Mouse (Mus musculus): ENCODE measurements at regions not wholly inside any gene's neighbourhood (a gene's known extent, or its start where the extent isn't known, plus 50 kb on each side); places are given as distances from the start of the nearest gene placed in this dataset.

GRCm38 (mm10) chrX:99415701-99416100, 55.4 kb downstream of the Pja1 start:
- DNase-seq (ENCODE audit: low spot score) = no peak
- H3K27ac ChIP-seq = no peak overlapping the region
- WGBS = 51% methylated on average over 5 of the region's 5 CpGs
- H3K4me3 ChIP-seq = no peak overlapping the region
- H3K4me1 ChIP-seq = peaks cover 31% of the 10 kb centered on the region
- H3K27me3 ChIP-seq (ENCODE audit: low read depth, poor library complexity, severe bottlenecking) = peaks cover 97% of the 10 kb centered on the region
- no peaks in the 10 kb centered on the region for H3K36me3 ChIP-seq
- H3K9me3 ChIP-seq (replicated peaks) = no peaks in the 10 kb centered on the region

GRCm38 (mm10) chrX:99410942-99411341, 60.1 kb downstream of the Pja1 start:
- 79% methylated on average over 3 of the region's 3 CpGs for WGBS

GRCm38 (mm10) chrX:99409858-99410257, 61.2 kb downstream of the Pja1 start:
- Histone ChIP-seq H3K9me3 (replicated peaks) (no peaks in the 10 kb centered on the region), H3K36me3 (no peaks in the 10 kb centered on the region), H3K4me3 (no peak overlapping the region), H3K27me3 (ENCODE audit: low read depth, poor library complexity, severe bottlenecking) (peaks cover 96% of the 10 kb centered on the region), H3K4me1 (peaks cover 41% of the 10 kb centered on the region), H3K27ac (peak overlapping the region; percentile 64)
- DNase-seq (ENCODE audit: low spot score) = no peak
- 56% methylated on average over 10 of the region's 10 CpGs for WGBS

More at GRCm38 (mm10) chrX:99410942-99411341, 60.1 kb downstream of the Pja1 start:
- Histone ChIP-seq H3K4me3 (no peak overlapping the region), H3K4me1 (peaks cover 45% of the 10 kb centered on the region), H3K27me3 (ENCODE audit: low read depth, poor library complexity, severe bottlenecking) (peaks cover 97% of the 10 kb centered on the region), H3K36me3 (no peaks in the 10 kb centered on the region), H3K9me3 (replicated peaks) (no peaks in the 10 kb centered on the region), H3K27ac (peak overlapping the region; percentile 64; the same call in 1 of the 2 replicates)
- no peak for DNase-seq (ENCODE audit: low spot score)

- Histone ChIP-seq H3K27me3 (ENCODE audit: low read depth, poor library complexity, severe bottlenecking) (peaks cover 96% of the 10 kb centered on the region), H3K9me3 (replicated peaks) (no peaks in the 10 kb centered on the region), H3K4me1 (peaks cover 42% of the 10 kb centered on the region), H3K36me3 (no peaks in the 10 kb centered on the region), H3K27ac (peak overlapping the region; percentile 64), H3K4me3 (no peak overlapping the region)
- no peak for DNase-seq (ENCODE audit: low spot score)
- WGBS = 63% methylated on average over 5 of the region's 5 CpGs
These were observed 61.7 kb downstream of the Pja1 start for GRCm38 (mm10) chrX:99409331-99409730.

- WGBS = 29% methylated on average over 6 of the region's 6 CpGs
- peaks cover 96% of the 10 kb centered on the region for H3K27me3 ChIP-seq (ENCODE audit: low read depth, poor library complexity, severe bottlenecking)
- no peaks in the 10 kb centered on the region for H3K36me3 ChIP-seq
- no peak for DNase-seq (ENCODE audit: low spot score)
- H3K9me3 ChIP-seq (replicated peaks) = no peaks in the 10 kb centered on the region
- H3K4me1 ChIP-seq = peaks cover 44% of the 10 kb centered on the region
- H3K27ac ChIP-seq = peak overlapping the region; percentile 64; the same call in 1 of the 2 replicates
- no peak overlapping the region for H3K4me3 ChIP-seq
These were observed 62.3 kb downstream of the Pja1 start for GRCm38 (mm10) chrX:99408804-99409203.

GRCm38 (mm10) chrX:99405843-99406242, 65.2 kb downstream of the Pja1 start:
- DNase-seq (ENCODE audit: low spot score) = no peak
- no peaks in the 10 kb centered on the region for H3K36me3 ChIP-seq
- H3K27me3 ChIP-seq (ENCODE audit: low read depth, poor library complexity, severe bottlenecking) = peaks cover 99% of the 10 kb centered on the region
- H3K9me3 ChIP-seq (replicated peaks) = no peaks in the 10 kb centered on the region
- H3K27ac ChIP-seq = no peak overlapping the region
- H3K4me1 ChIP-seq = peaks cover 36% of the 10 kb centered on the region
- no peak overlapping the region for H3K4me3 ChIP-seq
- 48% methylated on average over 8 of the region's 8 CpGs for WGBS

- DNase-seq (ENCODE audit: low spot score) = no peak
- H3K27me3 ChIP-seq (ENCODE audit: low read depth, poor library complexity, severe bottlenecking) = peaks cover 99% of the 10 kb centered on the region
- peak overlapping the region; percentile 44; the same call in 1 of the 2 replicates for H3K27ac ChIP-seq
These were observed 67.4 kb downstream of the Pja1 start for GRCm38 (mm10) chrX:99403521-99404149.

GRCm38 (mm10) chrX:99402841-99403520, 68.1 kb downstream of the Pja1 start:
- DNase-seq (ENCODE audit: low spot score) = no peak
- Histone ChIP-seq H3K9me3 (replicated peaks) (no peaks in the 10 kb centered on the region), H3K27me3 (ENCODE audit: low read depth, poor library complexity, severe bottlenecking) (peaks cover 99% of the 10 kb centered on the region), H3K36me3 (no peaks in the 10 kb centered on the region), H3K4me1 (peaks cover 15% of the 10 kb centered on the region), H3K4me3 (no peak overlapping the region), H3K27ac (no peak overlapping the region)
- WGBS = 57% methylated on average over 9 of the region's 9 CpGs

More at GRCm38 (mm10) chrX:99403521-99404149, 67.4 kb downstream of the Pja1 start:
- Histone ChIP-seq H3K9me3 (replicated peaks) (no peaks in the 10 kb centered on the region), H3K4me1 (peaks cover 18% of the 10 kb centered on the region), H3K36me3 (no peaks in the 10 kb centered on the region), H3K4me3 (no peak overlapping the region)
- 51% methylated on average over 6 of the region's 6 CpGs for whole genome bisulfite sequencing

GRCm38 (mm10) chrX:99397344-99397743, 73.7 kb downstream of the Pja1 start:
- Histone ChIP-seq H3K27ac (peak overlapping the region; percentile 79), H3K4me3 (no peak overlapping the region), H3K4me1 (peaks cover 36% of the 10 kb centered on the region), H3K27me3 (ENCODE audit: low read depth, poor library complexity, severe bottlenecking) (peaks cover 100% of the 10 kb centered on the region), H3K36me3 (no peaks in the 10 kb centered on the region), H3K9me3 (replicated peaks) (no peaks in the 10 kb centered on the region)
- DNase-seq (ENCODE audit: low spot score) = peak; percentile 37
- 48% methylated on average over 8 of the region's 8 CpGs for WGBS

GRCm38 (mm10) chrX:99396180-99396579, 74.9 kb downstream of the Pja1 start:
- H3K9me3 ChIP-seq (replicated peaks) = no peaks in the 10 kb centered on the region
- no peaks in the 10 kb centered on the region for H3K36me3 ChIP-seq
- H3K27me3 ChIP-seq (ENCODE audit: low read depth, poor library complexity, severe bottlenecking) = peaks cover 100% of the 10 kb centered on the region
- WGBS = 34% methylated on average over 6 of the region's 6 CpGs
- no peak for DNase-seq (ENCODE audit: low spot score)
- H3K4me1 ChIP-seq = peaks cover 47% of the 10 kb centered on the region
- no peak overlapping the region for H3K4me3 ChIP-seq
- H3K27ac ChIP-seq = peak overlapping the region; percentile 79

GRCm38 (mm10) chrX:99395067-99395466, 76.0 kb downstream of the Pja1 start:
- WGBS = 85% methylated on average over 3 of the region's 3 CpGs
- H3K9me3 ChIP-seq (replicated peaks) = no peaks in the 10 kb centered on the region
- H3K4me3 ChIP-seq = no peak overlapping the region
- H3K27ac ChIP-seq = no peak overlapping the region
- no peaks in the 10 kb centered on the region for H3K36me3 ChIP-seq
- H3K27me3 ChIP-seq (ENCODE audit: low read depth, poor library complexity, severe bottlenecking) = peaks cover 100% of the 10 kb centered on the region
- no peak for DNase-seq (ENCODE audit: low spot score)
- peaks cover 58% of the 10 kb centered on the region for H3K4me1 ChIP-seq

- Histone ChIP-seq H3K27ac (peak overlapping the region; percentile 90), H3K4me1 (peaks cover 50% of the 10 kb centered on the region), H3K9me3 (replicated peaks) (no peaks in the 10 kb centered on the region), H3K36me3 (no peaks in the 10 kb centered on the region), H3K4me3 (no peak overlapping the region), H3K27me3 (ENCODE audit: low read depth, poor library complexity, severe bottlenecking) (peaks cover 100% of the 10 kb centered on the region)
- no peak for DNase-seq (ENCODE audit: low spot score)
- 70% methylated on average over 6 of the region's 6 CpGs for WGBS
These were observed 79.4 kb downstream of the Pja1 start for GRCm38 (mm10) chrX:99391628-99392027.

GRCm38 (mm10) chrX:99390462-99390838, 80.6 kb downstream of the Pja1 start:
- Histone ChIP-seq H3K4me3 (no peak overlapping the region), H3K36me3 (no peaks in the 10 kb centered on the region), H3K27me3 (ENCODE audit: low read depth, poor library complexity, severe bottlenecking) (peaks cover 100% of the 10 kb centered on the region), H3K9me3 (replicated peaks) (no peaks in the 10 kb centered on the region), H3K27ac (peak overlapping the region; percentile 90), H3K4me1 (peaks cover 38% of the 10 kb centered on the region)
- DNase-seq (ENCODE audit: low spot score) = no peak
- WGBS = 43% methylated on average over 2 of the region's 2 CpGs

All from limb, embryonic 10.5 days (tissue).